Comparison of ENCODE assay signal across 14 mouse cellular contexts in the genomic region with DNA sequence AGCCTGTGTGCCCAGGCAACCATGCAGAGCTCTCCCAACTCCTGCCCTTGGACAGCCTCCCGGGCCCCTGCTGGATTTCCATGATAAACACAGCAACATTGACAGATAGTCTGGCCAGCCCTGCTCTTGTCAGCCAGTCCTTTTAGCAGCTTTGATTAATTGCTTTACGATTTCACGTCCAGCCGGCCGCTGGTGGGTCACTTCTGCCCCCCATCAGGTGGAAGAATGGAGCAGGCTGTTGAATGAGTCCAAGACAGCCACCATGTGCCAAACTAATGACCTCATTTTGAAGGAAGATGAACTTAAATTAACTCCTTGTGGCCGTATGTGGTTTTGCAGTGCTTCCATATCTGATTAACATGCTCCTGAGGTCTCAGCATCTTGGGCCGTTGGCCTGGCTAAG. TPM values are rescaled to one million over a fixed set of nuclear protein-coding genes. Genes with fewer than 3 reads are reported as not detected.
DNase-seq lines count a peak whose midpoint lies in the region; ATAC-seq and TF ChIP-seq lines count a peak whose summit lies in the region.
"Had no signal": no experiment of that assay in that cellular context is flagged by ENCODE, and none has a peak within 500 bp of the region (broad histone marks: within the 10 kb centered on the region; RNA-seq: fewer than 3 reads in every experiment).

No protein-coding gene starts in this region.

- H3K36me3 ChIP-seq in forebrain, embryonic 16.5 days (ENCODE audit: control insufficient read depth, insufficient read depth) = peaks cover 22% of the 10 kb centered on the region
- H3K36me3 ChIP-seq in forebrain, embryonic 13.5 days (ENCODE audit: poor library complexity, severe bottlenecking) = peaks cover 97% of the 10 kb centered on the region
- H3K36me3 ChIP-seq in midbrain, embryonic 14.5 days (ENCODE audit: control insufficient read depth, insufficient read depth, low read length) = peaks cover 95% of the 10 kb centered on the region
- H3K36me3 ChIP-seq in midbrain, embryonic 10.5 days = peaks cover 99% of the 10 kb centered on the region
- H3K36me3 ChIP-seq in hindbrain, embryonic 11.5 days (ENCODE audit: control insufficient read depth, insufficient read depth, low read length) = peaks cover 16% of the 10 kb centered on the region
- peaks cover 53% of the 10 kb centered on the region for H3K36me3 ChIP-seq in stomach, postnatal 0 days (ENCODE audit: control insufficient read depth, insufficient read depth, low read length)

- DNase-seq in midbrain, embryonic 14.5 days = peak; percentile 15
- no peak for DNase-seq in midbrain, embryonic 10.5 days (ENCODE audit: low spot score)
- DNase-seq in hindbrain, embryonic 11.5 days (ENCODE audit: low spot score) = peak; percentile 66
- no peak for DNase-seq in stomach, postnatal 0 days (ENCODE audit: low spot score)
- DNase-seq in adrenal gland, adult 18-20 months (ENCODE audit: low spot score in 2 of 2) = no peak
- DNase-seq in natural killer cell, adult 2 months (ENCODE audit: low spot score in 2 of 2) = no peak
- DNase-seq: right cerebral cortex, adult 18-20 months; thymus, postnatal 4 days had no signal

- H3K9ac ChIP-seq in forebrain, embryonic 16.5 days (replicated peaks; ENCODE audit: low read depth, low read length) = no peak overlapping the region
- H3K9ac ChIP-seq in forebrain, embryonic 13.5 days = no peak overlapping the region
- no peak overlapping the region for H3K9ac ChIP-seq in midbrain, embryonic 14.5 days (replicated peaks; ENCODE audit: low read length)
- H3K9ac ChIP-seq in hindbrain, embryonic 11.5 days (ENCODE audit: low read depth, low read length) = no peak overlapping the region
- H3K9ac ChIP-seq in stomach, postnatal 0 days (ENCODE audit: low read length) = no peak overlapping the region

- WGBS in forebrain, embryonic 16.5 days = 16% methylated on average over 7 of the region's 7 CpGs
- 42% methylated on average over 7 of the region's 7 CpGs for WGBS in forebrain, embryonic 13.5 days
- 52% methylated on average over 7 of the region's 7 CpGs for WGBS in midbrain, embryonic 14.5 days
- WGBS in midbrain, embryonic 10.5 days = 82% methylated on average over 7 of the region's 7 CpGs
- WGBS in hindbrain, embryonic 11.5 days = 20% methylated on average over 7 of the region's 7 CpGs
- WGBS in stomach, postnatal 0 days = 15% methylated on average over 7 of the region's 7 CpGs

- peak; percentile 67 for ATAC-seq in forebrain, embryonic 16.5 days
- no peak for ATAC-seq in forebrain, embryonic 13.5 days
- ATAC-seq in midbrain, embryonic 14.5 days (ENCODE audit: low FRiP score, low TSS enrichment) = no peak
- ATAC-seq in hindbrain, embryonic 11.5 days (ENCODE audit: low FRiP score) = peak; percentile 79
- no peak for ATAC-seq in stomach, postnatal 0 days (ENCODE audit: low FRiP score, low TSS enrichment)

- H3K4me1 ChIP-seq in forebrain, embryonic 16.5 days (replicated peaks; ENCODE audit: control insufficient read depth, insufficient read depth, low read length) = 0 out of 2 replicates have a peak, but pooled peaks cover 6% of the 10 kb centered on the region
- peaks cover 22% of the 10 kb centered on the region for H3K4me1 ChIP-seq in forebrain, embryonic 13.5 days
- H3K4me1 ChIP-seq in midbrain, embryonic 14.5 days (ENCODE audit: control insufficient read depth, insufficient read depth, low read length) = no peaks in the 10 kb centered on the region
- H3K4me1 ChIP-seq in midbrain, embryonic 10.5 days = peaks cover 28% of the 10 kb centered on the region
- peaks cover 5% of the 10 kb centered on the region; the same call in 1 of the 2 replicates for H3K4me1 ChIP-seq in hindbrain, embryonic 11.5 days (replicated peaks; ENCODE audit: control insufficient read depth, insufficient read depth, low read length)
- no peaks in the 10 kb centered on the region for H3K4me1 ChIP-seq in stomach, postnatal 0 days (replicated peaks; ENCODE audit: control insufficient read depth, insufficient read depth)

- H3K27ac ChIP-seq in forebrain, embryonic 16.5 days (ENCODE audit: low read length) = no peak overlapping the region
- H3K27ac ChIP-seq in forebrain, embryonic 13.5 days = no peak overlapping the region
- no peak overlapping the region for H3K27ac ChIP-seq in midbrain, embryonic 14.5 days (replicated peaks; ENCODE audit: low read depth, low read length)
- H3K27ac ChIP-seq in midbrain, embryonic 10.5 days (replicated peaks) = no peak overlapping the region
- no peak overlapping the region for H3K27ac ChIP-seq in hindbrain, embryonic 11.5 days (ENCODE audit: low read depth, low read length)
- H3K27ac ChIP-seq in stomach, postnatal 0 days (replicated peaks) = no peak overlapping the region

- H3K4me3 ChIP-seq in forebrain, embryonic 16.5 days (replicated peaks; ENCODE audit: low read length) = no peak overlapping the region
- H3K4me3 ChIP-seq in forebrain, embryonic 13.5 days = no peak overlapping the region
- H3K4me3 ChIP-seq in midbrain, embryonic 14.5 days (replicated peaks; ENCODE audit: low read depth, low read length) = no peak overlapping the region
- H3K4me3 ChIP-seq in midbrain, embryonic 10.5 days = no peak overlapping the region
- no peak overlapping the region for H3K4me3 ChIP-seq in hindbrain, embryonic 11.5 days (ENCODE audit: low read depth, low read length)
- no peak overlapping the region for H3K4me3 ChIP-seq in stomach, postnatal 0 days (ENCODE audit: low read depth, low read length)

- no peaks in the 10 kb centered on the region for H3K9me3 ChIP-seq in forebrain, embryonic 16.5 days (ENCODE audit: control insufficient read depth, low read length)
- no peaks in the 10 kb centered on the region for H3K9me3 ChIP-seq in forebrain, embryonic 13.5 days (replicated peaks)
- no peaks in the 10 kb centered on the region for H3K9me3 ChIP-seq in midbrain, embryonic 14.5 days (ENCODE audit: control insufficient read depth, low read length)
- no peaks in the 10 kb centered on the region for H3K9me3 ChIP-seq in midbrain, embryonic 10.5 days (replicated peaks)
- no peaks in the 10 kb centered on the region for H3K9me3 ChIP-seq in hindbrain, embryonic 11.5 days (ENCODE audit: control insufficient read depth, low read length)
- H3K9me3 ChIP-seq in stomach, postnatal 0 days (ENCODE audit: control insufficient read depth, low read length) = no peaks in the 10 kb centered on the region

- H3K4me2 ChIP-seq in forebrain, embryonic 16.5 days (ENCODE audit: low read length) = no peak overlapping the region
- no peak overlapping the region for H3K4me2 ChIP-seq in forebrain, embryonic 13.5 days
- H3K4me2 ChIP-seq in midbrain, embryonic 14.5 days (ENCODE audit: low read length) = no peak overlapping the region
- no peak overlapping the region for H3K4me2 ChIP-seq in hindbrain, embryonic 11.5 days (replicated peaks; ENCODE audit: low read depth, low read length)
- no peak overlapping the region for H3K4me2 ChIP-seq in stomach, postnatal 0 days (replicated peaks; ENCODE audit: low read depth)

- H3K27me3 ChIP-seq in forebrain, embryonic 16.5 days (replicated peaks; ENCODE audit: control insufficient read depth, insufficient read depth, low read length) = no peaks in the 10 kb centered on the region
- no peaks in the 10 kb centered on the region for H3K27me3 ChIP-seq in forebrain, embryonic 13.5 days
- H3K27me3 ChIP-seq in midbrain, embryonic 14.5 days (ENCODE audit: control insufficient read depth, insufficient read depth, low read length) = no peaks in the 10 kb centered on the region
- H3K27me3 ChIP-seq in midbrain, embryonic 10.5 days (ENCODE audit: low read depth, poor library complexity, severe bottlenecking) = peaks cover 38% of the 10 kb centered on the region
- peaks cover 66% of the 10 kb centered on the region for H3K27me3 ChIP-seq in hindbrain, embryonic 11.5 days (ENCODE audit: control insufficient read depth, insufficient read depth, low read length)
- no peaks in the 10 kb centered on the region for H3K27me3 ChIP-seq in stomach, postnatal 0 days (ENCODE audit: control insufficient read depth, insufficient read depth, low read length)

- TF ChIP-seq EP300 in stomach, postnatal 0 days (optimal IDR thresholded peaks at IDR 0.05) = no peak

- TF ChIP-seq CTCF in stomach, postnatal 0 days (IDR thresholded peaks at IDR 0.05; ENCODE audit: low read depth) = peak; percentile 21; the same call in 1 of the 2 replicates

RNA-seq across cellular contexts. Expression of a gene that starts 30.0 kb away (rescaled TPM):
- polyA plus RNA-seq in forebrain, embryonic 16.5 days (2015; fragmentation: Nextera tagmentation; extraction: Ambion mirVana) = 0.98 and 2.5 TPM in 2 replicates
- polyA plus RNA-seq in forebrain, embryonic 13.5 days (2015; fragmentation: Nextera tagmentation; extraction: Ambion mirVana) = 1.3 and 2.1 TPM in 2 replicates
- 3.1 and 4.7 TPM in 2 replicates for polyA plus RNA-seq in midbrain, embryonic 14.5 days (2014; fragmentation: Nextera tagmentation; extraction: Ambion mirVana)
- 2.0 and 4.3 TPM in 2 replicates for polyA plus RNA-seq in midbrain, embryonic 10.5 days (2016; fragmentation: Nextera tagmentation; extraction: Ambion mirVana)
- 4.0 and 6.7 TPM in 2 replicates for polyA plus RNA-seq in hindbrain, embryonic 11.5 days (2014; fragmentation: Nextera tagmentation; extraction: Ambion mirVana)
- polyA plus RNA-seq in stomach, postnatal 0 days (2015; fragmentation: Nextera tagmentation; extraction: Ambion mirVana) = not detected in 2 replicates
- total RNA-seq in adrenal gland, adult 18-20 months (2021) = not detected
- total RNA-seq: common myeloid progenitor, adult 5-6 weeks had no signal
- polyA plus RNA-seq: gonadal fat pad, adult 2 months; large intestine, adult 2 months; lung, embryonic 16.5 days had no signal

RNA-seq across cellular contexts. Expression of a gene that starts 37.4 kb away (rescaled TPM):
- polyA plus RNA-seq in forebrain, embryonic 16.5 days (2015; fragmentation: Nextera tagmentation; extraction: Ambion mirVana) = 57.2 and 58.7 TPM in 2 replicates
- polyA plus RNA-seq in forebrain, embryonic 13.5 days (2015; fragmentation: Nextera tagmentation; extraction: Ambion mirVana) = 72.7 and 76.5 TPM in 2 replicates
- polyA plus RNA-seq in midbrain, embryonic 14.5 days (2014; fragmentation: Nextera tagmentation; extraction: Ambion mirVana) = 42.7 and 58.4 TPM in 2 replicates
- 86.8 and 95.7 TPM in 2 replicates for polyA plus RNA-seq in midbrain, embryonic 10.5 days (2016; fragmentation: Nextera tagmentation; extraction: Ambion mirVana)
- 82.7 and 86.9 TPM in 2 replicates for polyA plus RNA-seq in hindbrain, embryonic 11.5 days (2014; fragmentation: Nextera tagmentation; extraction: Ambion mirVana)
- polyA plus RNA-seq in stomach, postnatal 0 days (2015; fragmentation: Nextera tagmentation; extraction: Ambion mirVana) = 45.5 and 50.2 TPM in 2 replicates
- 10 to 100 TPM; 37.2 to 46.5 TPM for total RNA-seq in adrenal gland, adult 18-20 months (2021)

Comparison
In these comparisons a context has a peak if more than half of its experiments do, and no peak if none do; other contexts are left out.
1. ATAC-seq: peak in forebrain, embryonic 16.5 days (single experiment) and hindbrain, embryonic 11.5 days (single experiment); none in forebrain, embryonic 13.5 days (single experiment), midbrain, embryonic 14.5 days (single experiment) and stomach, postnatal 0 days (single experiment).
2. DNase-seq: peak in midbrain, embryonic 14.5 days (single experiment) and hindbrain, embryonic 11.5 days (single experiment); none in midbrain, embryonic 10.5 days (single experiment), stomach, postnatal 0 days (single experiment), adrenal gland, adult 18-20 months (0 of 2) and natural killer cell, adult 2 months (0 of 2).